Mouse (Mus musculus) myocyte (in vitro differentiated cells): ENCODE results near the gene Cfap157. TPM values are rescaled to one million over a fixed set of nuclear protein-coding genes. Genes with fewer than 3 reads are reported as not detected.

ENCODE experiments used
- H3K27me3 ChIP-seq: one replicate; pipeline ENCODE4 v1.6.1; 2011; ENCODE audit not compliant: control insufficient read depth, insufficient read depth, insufficient read length
- H3K36me3 ChIP-seq: one replicate; pipeline ENCODE4 v1.6.1; 2011; ENCODE audit not compliant: control insufficient read depth, insufficient read depth
- H3K4me2 ChIP-seq: one replicate; pipeline ENCODE4 v1.6.1; 2011; ENCODE audit warnings: low read depth, control low read depth
- H3K4me3 ChIP-seq: one replicate; pipeline ENCODE4 v1.5.1; 2011; ENCODE audit warnings: mild to moderate bottlenecking, control low read depth, moderate library complexity
- H3K79me2 ChIP-seq: one replicate; pipeline ENCODE4 v1.6.1; 2011; ENCODE audit not compliant: control insufficient read depth, insufficient read depth
- H3ac ChIP-seq: one replicate; pipeline ENCODE4 v1.6.1; 2011; ENCODE audit not compliant: control insufficient read depth, insufficient read length
- CEBPB ChIP-seq: IDR thresholded peaks from 2 replicates; pipeline ENCODE4 v1.6.1; 2011; ENCODE audit warnings: mild to moderate bottlenecking, moderate library complexity; ENCODE audit not compliant: poor library complexity, insufficient read depth, severe bottlenecking
- E2F4 ChIP-seq: IDR thresholded peaks from one replicate; pipeline ENCODE4 v1.6.1; 2011; ENCODE audit warnings: mild to moderate bottlenecking, control low read depth, moderate library complexity; ENCODE audit not compliant: insufficient read depth
- MAX ChIP-seq: IDR thresholded peaks from one replicate; pipeline ENCODE4 v1.6.1; 2011; ENCODE audit warnings: low read depth, mild to moderate bottlenecking, control low read depth
- MYOD1 ChIP-seq, 3 experiments: IDR thresholded peaks; one replicate each; pipeline ENCODE4 v1.6.1; 2011; ENCODE audit warnings: control low read depth in 2 of 3, low read depth in 2 of 3, mild to moderate bottlenecking in 2 of 3, moderate library complexity in 1 of 3; ENCODE audit not compliant: insufficient read length in 2 of 3, control insufficient read depth in 1 of 3
- MYOG ChIP-seq, 3 experiments: IDR thresholded peaks; one replicate each; pipeline ENCODE4 v1.6.1; 2011; ENCODE audit warnings: control low read depth in 2 of 3, low read depth in 2 of 3, mild to moderate bottlenecking in 2 of 3; ENCODE audit not compliant: insufficient read length in 2 of 3, control insufficient read depth in 1 of 3, insufficient read depth in 1 of 3
- POLR2A ChIP-seq: IDR thresholded peaks from one replicate; pipeline ENCODE4 v1.6.1; 2011; ENCODE audit warnings: low read depth, mild to moderate bottlenecking, control low read depth, moderate library complexity; ENCODE audit not compliant: insufficient read length
- POLR2AphosphoS2 ChIP-seq: IDR thresholded peaks from one replicate; pipeline ENCODE4 v1.6.1; 2011; ENCODE audit warnings: low read depth, control low read depth; ENCODE audit not compliant: insufficient read length
- REST ChIP-seq: IDR thresholded peaks from one replicate; pipeline ENCODE4 v1.6.1; 2011; ENCODE audit warnings: mild to moderate bottlenecking, control low read depth, moderate library complexity; ENCODE audit not compliant: insufficient read depth, insufficient read length
- SRF ChIP-seq: IDR thresholded peaks from one replicate; pipeline ENCODE4 v1.6.1; 2011; ENCODE audit warnings: low read depth; ENCODE audit not compliant: control insufficient read depth, insufficient read length
- TCF12 ChIP-seq: IDR thresholded peaks from one replicate; pipeline ENCODE4 v1.6.1; 2011; ENCODE audit warnings: mild to moderate bottlenecking, control low read depth; ENCODE audit not compliant: poor library complexity, insufficient read depth, severe bottlenecking
- TCF3 ChIP-seq: IDR thresholded peaks from one replicate; pipeline ENCODE4 v1.6.1; 2011; ENCODE audit warnings: low read depth, control low read depth; ENCODE audit not compliant: insufficient read length
- USF1 ChIP-seq: IDR thresholded peaks from one replicate; pipeline ENCODE4 v1.6.1; 2011; ENCODE audit warnings: low read depth, mild to moderate bottlenecking, control low read depth, moderate library complexity
- polyA plus RNA-seq: library from polyadenylated mRNA; unstranded; fragments of >200 nt; fragmentation: generic; extraction: Trizol; gene quantifications from one replicate; pipeline ENCODE4 v1.2.1, GENCODE M21; 2012; ENCODE audit warnings: missing spikeins

The Cfap157 gene
- polyA plus RNA-seq, 1 experiment: 0.30 TPM

DNA sequence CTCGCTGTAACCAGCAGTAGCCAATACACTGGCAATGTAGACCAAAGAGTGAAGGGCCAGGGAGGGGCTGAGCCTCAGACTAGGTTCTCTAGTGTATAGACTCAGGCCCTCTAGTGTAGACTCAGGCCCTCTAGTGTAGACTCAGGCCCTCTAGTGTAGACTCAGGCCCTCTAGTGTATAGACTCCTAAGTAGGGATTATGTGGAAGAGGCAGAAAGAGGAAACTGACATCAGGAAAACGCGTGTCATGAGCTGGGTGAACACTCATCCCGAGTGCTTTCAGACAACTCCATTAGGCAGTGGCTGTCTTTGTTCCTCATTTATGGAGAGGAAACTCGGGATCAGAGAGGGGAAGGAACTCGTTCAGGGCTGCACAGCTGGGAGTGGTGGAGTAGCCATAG lies 47.2 kb downstream of the Cfap157 start:
- TF ChIP-seq USF1 (no peak), REST (no peak), MAX (no peak), CEBPB (no peak), MYOD1 (IDR thresholded peaks at IDR 0.05; ENCODE audit: control insufficient read depth in 1 of 3, insufficient read length in 2 of 3, low read depth in 2 of 3) (no peak), E2F4 (no peak), MYOG (IDR thresholded peaks at IDR 0.05; ENCODE audit: control insufficient read depth in 1 of 3, insufficient read depth in 1 of 3, insufficient read length in 2 of 3, low read depth in 2 of 3) (no peak), TCF12 (no peak), POLR2A (no peak), SRF (no peak), TCF3 (no peak), POLR2AphosphoS2 (no peak)
- Histone ChIP-seq H3K4me3 (no peak overlapping the region), H3K79me2 (no peaks in the 10 kb centered on the region), H3K36me3 (no peaks in the 10 kb centered on the region), H3ac (no peak overlapping the region), H3K27me3 (peaks cover 12% of the 10 kb centered on the region), H3K4me2 (no peak overlapping the region)

DNA sequence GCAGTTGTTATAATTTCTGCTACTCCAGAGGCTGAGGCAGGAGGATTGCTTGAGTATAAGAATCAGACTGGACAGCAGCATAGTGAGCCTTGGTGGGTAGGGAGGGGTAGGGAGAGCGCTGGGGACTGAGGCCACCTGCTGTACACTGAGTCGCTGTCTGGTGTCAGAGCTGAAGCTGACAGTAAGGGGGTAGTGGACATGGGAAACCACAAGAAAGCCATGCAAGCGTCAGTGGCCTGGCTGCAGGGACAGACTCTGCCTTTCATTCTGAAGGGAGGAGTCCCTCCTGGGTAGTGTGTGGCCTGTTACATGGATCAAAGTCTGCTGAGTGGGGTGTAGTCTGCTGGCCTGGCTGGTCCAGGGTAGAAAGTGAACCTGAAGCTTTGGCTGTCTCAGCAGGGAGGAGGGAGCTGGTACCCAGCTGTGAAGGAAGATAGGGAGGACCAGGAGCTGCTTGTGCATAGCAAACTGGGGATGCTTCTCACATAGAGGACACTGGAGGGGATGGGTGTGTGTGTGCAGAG lies 47.9 kb downstream of the Cfap157 start:
- Histone ChIP-seq H3K27me3 (peaks cover 6% of the 10 kb centered on the region), H3K79me2 (no peaks in the 10 kb centered on the region), H3K4me2 (no peak overlapping the region), H3ac (no peak overlapping the region), H3K36me3 (no peaks in the 10 kb centered on the region), H3K4me3 (no peak overlapping the region)
- TF ChIP-seq MYOG (IDR thresholded peaks at IDR 0.05; ENCODE audit: control insufficient read depth in 1 of 3, insufficient read depth in 1 of 3, insufficient read length in 2 of 3, low read depth in 2 of 3) (peak in 1 of 3 experiments; percentile 42), MYOD1 (IDR thresholded peaks at IDR 0.05; ENCODE audit: control insufficient read depth in 1 of 3, insufficient read length in 2 of 3, low read depth in 2 of 3) (peak in 1 of 3 experiments; percentile 43), POLR2AphosphoS2 (no peak), TCF3 (no peak)

DNA sequence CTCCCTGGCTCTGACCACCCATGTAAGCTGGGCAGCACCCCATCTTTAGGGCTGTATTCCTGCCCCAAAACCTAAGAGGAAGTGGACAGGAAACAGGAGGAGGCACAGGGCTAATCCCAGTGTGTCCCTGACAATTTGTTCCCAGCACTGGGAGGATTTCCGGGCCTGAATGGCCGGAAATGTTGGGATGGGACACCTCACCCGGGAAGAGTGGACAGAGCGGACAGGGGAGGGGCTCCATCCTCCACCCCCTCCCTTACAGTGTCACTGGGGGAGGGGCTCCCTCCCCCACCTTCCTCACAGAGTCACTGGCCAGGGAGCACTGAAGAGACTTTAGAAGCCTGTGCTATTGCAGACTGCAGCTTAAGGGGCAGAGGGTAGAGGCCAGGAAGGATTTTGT lies 49.3 kb downstream of the Cfap157 start:
- no peak for TF ChIP-seq SRF
- no peak for TF ChIP-seq E2F4
- no peak for TF ChIP-seq REST
- TF ChIP-seq CEBPB: no peak
- TF ChIP-seq POLR2A: no peak
- no peak for TF ChIP-seq MYOG (IDR thresholded peaks at IDR 0.05; ENCODE audit: control insufficient read depth in 1 of 3, insufficient read depth in 1 of 3, insufficient read length in 2 of 3, low read depth in 2 of 3)
- TF ChIP-seq TCF12: no peak
- no peak for TF ChIP-seq MYOD1 (IDR thresholded peaks at IDR 0.05; ENCODE audit: control insufficient read depth in 1 of 3, insufficient read length in 2 of 3, low read depth in 2 of 3)
- TF ChIP-seq USF1: no peak
- no peak for TF ChIP-seq POLR2AphosphoS2
- TF ChIP-seq MAX: no peak
- no peak overlapping the region for H3K4me2 ChIP-seq
- H3K79me2 ChIP-seq: no peaks in the 10 kb centered on the region
- H3ac ChIP-seq: no peak overlapping the region
- no peak overlapping the region for H3K4me3 ChIP-seq
- no peaks in the 10 kb centered on the region for H3K36me3 ChIP-seq
- H3K27me3 ChIP-seq: no peaks in the 10 kb centered on the region

DNA sequence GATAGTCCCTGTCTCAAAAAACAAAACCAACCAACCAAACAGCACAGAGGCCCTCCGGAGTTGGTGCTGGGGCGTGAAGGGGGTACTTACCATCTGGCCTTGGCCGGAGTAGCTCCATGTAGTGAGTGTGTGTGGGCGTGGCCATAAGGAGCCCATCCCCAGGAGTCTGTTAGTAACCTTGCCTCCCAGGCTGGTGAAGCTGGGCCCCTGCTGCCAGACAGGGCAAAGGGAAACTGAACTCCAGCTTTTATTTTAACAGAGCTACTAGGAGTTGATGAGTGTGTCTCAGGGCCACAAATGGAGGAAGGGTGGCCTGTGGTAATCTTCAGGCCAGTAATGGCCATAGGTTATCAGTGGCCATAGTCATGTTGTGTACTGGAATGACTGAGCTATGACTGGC lies 49.7 kb downstream of the Cfap157 start:
- Histone ChIP-seq H3ac (no peak overlapping the region), H3K4me2 (no peak overlapping the region), H3K4me3 (no peak overlapping the region), H3K36me3 (no peaks in the 10 kb centered on the region), H3K79me2 (no peaks in the 10 kb centered on the region), H3K27me3 (no peaks in the 10 kb centered on the region)
- TF ChIP-seq REST (no peak), USF1 (no peak)

DNA sequence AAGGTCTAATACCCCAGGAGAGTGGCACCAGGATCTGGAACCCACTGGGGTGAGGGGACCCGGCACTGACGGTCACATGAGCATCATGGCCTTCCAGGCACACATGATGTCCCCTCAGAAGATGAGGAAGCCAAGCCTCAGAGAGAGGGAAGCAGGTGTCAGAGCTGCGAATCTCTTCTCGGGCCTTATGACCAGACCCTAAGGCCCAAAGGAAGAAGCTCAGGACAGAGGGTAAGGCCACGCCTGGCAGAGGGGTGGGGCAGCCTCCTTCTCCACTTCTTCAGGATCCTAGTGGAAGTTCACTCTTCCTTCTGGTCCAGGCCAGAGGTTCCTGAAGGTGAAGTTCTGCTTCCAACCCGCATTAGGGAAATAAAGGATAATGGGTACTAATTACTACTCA lies 51.5 kb downstream of the Cfap157 start:
- Histone ChIP-seq H3ac (no peak overlapping the region), H3K27me3 (no peaks in the 10 kb centered on the region), H3K36me3 (no peaks in the 10 kb centered on the region), H3K79me2 (no peaks in the 10 kb centered on the region), H3K4me2 (no peak overlapping the region), H3K4me3 (no peak overlapping the region)
- no peak for TF ChIP-seq TCF12
- TF ChIP-seq CEBPB: no peak
- TF ChIP-seq USF1: no peak
- no peak for TF ChIP-seq MYOD1 (IDR thresholded peaks at IDR 0.05; ENCODE audit: control insufficient read depth in 1 of 3, insufficient read length in 2 of 3, low read depth in 2 of 3)
